Mouse (Mus musculus) intestine, embryonic 16.5 days (tissue): ENCODE measurements around the gene Ada. TPM values are rescaled to one million over a fixed set of nuclear protein-coding genes. Genes with fewer than 3 reads are reported as not detected.

Source experiments
- ATAC-seq: fragments of 200-750 bp; cut with Nextera tagmentation; 2 replicates; pipeline ENCODE4 v1.8.0; 2017; ENCODE audit warnings: moderate TSS enrichment, moderate library complexity
- H3K27ac ChIP-seq: fragments of 300-500 bp; sonication (generic); 2 replicates; pipeline ENCODE4 v1.5.1; 2014; ENCODE audit warnings: mild to moderate bottlenecking, low read length
- H3K27me3 ChIP-seq: fragments of 300-500 bp; sonication (generic); replicated peaks from 2 replicates; pipeline ENCODE4 v1.6.1; 2014; ENCODE audit warnings: low read length, control low read depth, mixed read lengths; ENCODE audit not compliant: control insufficient read depth, insufficient read depth
- H3K36me3 ChIP-seq: fragments of 300-500 bp; sonication (generic); 2 replicates; pipeline ENCODE4 v1.6.1; 2014; ENCODE audit warnings: low read length, control low read depth; ENCODE audit not compliant: control insufficient read depth, insufficient read depth
- H3K4me1 ChIP-seq: fragments of 300-500 bp; sonication (generic); 2 replicates; pipeline ENCODE4 v1.6.1; 2014; ENCODE audit warnings: low read length, control low read depth, mixed read lengths; ENCODE audit not compliant: control insufficient read depth, insufficient read depth
- H3K4me2 ChIP-seq: fragments of 300-500 bp; sonication (generic); 2 replicates; pipeline ENCODE4 v1.6.1; 2014; ENCODE audit warnings: low read depth, low read length, control low read depth
- H3K4me3 ChIP-seq: fragments of 300-500 bp; sonication (generic); 2 replicates; pipeline ENCODE4 v1.5.1; 2014; ENCODE audit warnings: mild to moderate bottlenecking, low read length
- H3K9ac ChIP-seq: fragments of 300-500 bp; sonication (generic); 2 replicates; pipeline ENCODE4 v1.6.1; 2014; ENCODE audit warnings: low read depth, low read length
- H3K9me3 ChIP-seq: fragments of 300-500 bp; sonication (generic); 2 replicates; pipeline ENCODE4 v1.6.1; 2016; ENCODE audit warnings: low read length, control low read depth; ENCODE audit not compliant: control insufficient read depth
- WGBS: fragments of 180-500 bp; shearing (Covaris S2); extraction: QIAGEN DNeasy Blood & Tissue Kit; methylation state at CpG from one replicate; pipeline ENCODE4 v1.1.7; 2014; 5-methylcytosine and 5-hydroxymethylcytosine counted together
- polyA plus RNA-seq: library from polyadenylated mRNA; unstranded; fragments of >200 nt; fragmentation: Nextera tagmentation; extraction: Ambion mirVana; gene quantifications from 2 replicates; pipeline ENCODE4 v1.2.1, GENCODE M21; 2015

Gene Ada
- polyA plus RNA-seq, 1 experiment from 2014 or later: 7.4 TPM

- no peaks in the 10 kb centered on the region for H3K9me3 ChIP-seq
- no peaks in the 10 kb centered on the region for H3K27me3 ChIP-seq
- H3K4me2 ChIP-seq: peak overlapping the region; percentile 28; the same call in 1 of the 2 replicates
- peak overlapping the region; percentile 76 for H3K27ac ChIP-seq
- H3K9ac ChIP-seq: peak overlapping the region; percentile 35; the same call in 1 of the 2 replicates
- WGBS: 32% methylated on average over 6 of the region's 6 CpGs
- peaks cover 40% of the 10 kb centered on the region for H3K4me1 ChIP-seq
- no peaks in the 10 kb centered on the region for H3K36me3 ChIP-seq
- H3K4me3 ChIP-seq: no peak overlapping the region
- ATAC-seq: peak; percentile 46
Observed at GRCm38 (mm10) chr2:163685761-163686200, 64.3 kb downstream of the Ada start.

GRCm38 (mm10) chr2:163685287-163685686, 64.8 kb downstream of the Ada start:
- ATAC-seq: no peak
- no peaks in the 10 kb centered on the region for H3K27me3 ChIP-seq
- H3K4me1 ChIP-seq: peaks cover 38% of the 10 kb centered on the region
- H3K4me3 ChIP-seq: no peak overlapping the region
- 34% methylated on average over 4 of the region's 4 CpGs for WGBS
- no peaks in the 10 kb centered on the region for H3K36me3 ChIP-seq
- no peaks in the 10 kb centered on the region for H3K9me3 ChIP-seq
- H3K27ac ChIP-seq: peak overlapping the region; percentile 47
- no peak overlapping the region for H3K9ac ChIP-seq
- no peak overlapping the region for H3K4me2 ChIP-seq

GRCm38 (mm10) chr2:163682344-163682743, 67.7 kb downstream of the Ada start:
- Histone ChIP-seq H3K9me3 (no peaks in the 10 kb centered on the region), H3K27me3 (no peaks in the 10 kb centered on the region), H3K4me1 (peaks cover 26% of the 10 kb centered on the region), H3K4me3 (no peak overlapping the region), H3K9ac (no peak overlapping the region), H3K27ac (no peak overlapping the region; the same call in 1 of the 2 replicates), H3K36me3 (no peaks in the 10 kb centered on the region), H3K4me2 (no peak overlapping the region)
- 73% methylated on average over 2 of the region's 2 CpGs for WGBS
- ATAC-seq: peak; percentile 68

GRCm38 (mm10) chr2:163676745-163677144, 73.3 kb downstream of the Ada start:
- Histone ChIP-seq H3K9me3 (no peaks in the 10 kb centered on the region), H3K9ac (no peak overlapping the region), H3K4me3 (no peak overlapping the region), H3K36me3 (no peaks in the 10 kb centered on the region), H3K27me3 (no peaks in the 10 kb centered on the region), H3K4me2 (no peak overlapping the region), H3K4me1 (peaks cover 29% of the 10 kb centered on the region), H3K27ac (0 out of 2 replicates have a peak overlapping the region, but pooled peaks have one; percentile 1)
- 83% methylated on average over 3 of the region's 3 CpGs for WGBS
- no peak for ATAC-seq

Other genes with a start within 250 kb of the Ada start
- gene Hnf4a, start 243.4 kb downstream of the Ada start, polyA plus RNA-seq: 86.6 and 88.5 TPM in 2 replicates
- 22.2 and 22.9 TPM in 2 replicates for gene Ttpal, start 147.9 kb downstream of the Ada start, polyA plus RNA-seq
- gene Serinc3, start 105.1 kb downstream of the Ada start, polyA plus RNA-seq: 55.4 and 57.1 TPM in 2 replicates
- 115 and 122 TPM in 2 replicates for gene Pkig, start 91.9 kb downstream of the Ada start, polyA plus RNA-seq
- gene Ccn5, start 70.6 kb upstream of the Ada start, polyA plus RNA-seq: 0.24 and 0.76 TPM in 2 replicates
- not detected in 2 replicates for gene Kcnk15, start 103.4 kb upstream of the Ada start, polyA plus RNA-seq
- 0.23 and 0.35 TPM in 2 replicates for gene Rims4, start 168.4 kb upstream of the Ada start, polyA plus RNA-seq
- 233 and 238 TPM in 2 replicates for gene Ywhab, start 244.7 kb upstream of the Ada start, polyA plus RNA-seq